Mouse (Mus musculus) left cerebral cortex, postnatal 14 days (tissue): Measurements from ENCODE around the gene Ddx4. TPM values are rescaled to one million over a fixed set of nuclear protein-coding genes. Genes with fewer than 3 reads are reported as not detected.

Experiments used
- DNase-seq, 2 experiments: peaks; one replicate each; pipeline ENCODE4 v3.0.0; 2021 to 2022; ENCODE audit warnings: low spot score in 2 of 2, mixed read lengths in 1 of 2
- intact Hi-C: fragments of 180-260 bp; cut with DNase I; formaldehyde crosslinking; loops from one replicate; pipeline ENCODE4 v1.15.1; 2025
- long read RNA-seq, 2 experiments: library from polyadenylated mRNA; stranded (forward); transcript quantifications; one replicate each; pipeline ENCODE4 v2.0.0; 2021
- total RNA-seq, 2 experiments: library from RNA; stranded (reverse); gene quantifications; 2 replicates each; pipeline ENCODE4 v1.2.3; 2021

Ddx4 gene
- 1 to 10 TPM in 1 of 2 experiments, under 1 TPM in 1; 0.78 to 1.2 TPM for total RNA-seq
- long read RNA-seq, experiment 1, partial matches to known transcripts, result 0 of 1 reads
- long read RNA-seq, experiment 1, other reads (novel, unspliced or antisense), result 1 of 1 reads
- long read RNA-seq, experiment 2, partial matches to known transcripts, result 0 of 1 reads
- long read RNA-seq, experiment 2, other reads (novel, unspliced or antisense), result 0 of 1 reads

DNA sequence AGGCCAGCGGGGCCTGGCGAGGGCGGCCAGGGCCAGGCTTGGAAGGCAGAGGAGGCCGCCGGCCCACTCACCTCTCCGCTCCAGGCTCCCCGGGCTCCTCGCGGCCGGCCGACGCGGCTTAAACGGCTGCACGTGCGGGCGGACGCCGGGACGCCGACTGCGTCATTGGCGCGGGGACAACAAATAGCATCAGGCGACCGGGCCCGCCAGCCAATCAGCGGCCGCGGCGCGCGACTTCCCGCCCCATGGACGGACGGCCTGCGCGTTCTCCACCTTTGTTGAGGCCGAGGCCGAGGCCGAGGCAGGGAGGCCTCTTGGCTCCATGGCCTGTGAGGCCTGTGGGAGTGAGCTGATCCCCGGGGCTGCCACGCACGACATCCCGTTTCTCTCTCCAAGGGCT lies at the start of gene Ddx4:
Gene Ddx4, minus strand, starts transcription at position 271 of the 400 bp plus-strand sequence.
- intact Hi-C loops, result no loop called here

DNA sequence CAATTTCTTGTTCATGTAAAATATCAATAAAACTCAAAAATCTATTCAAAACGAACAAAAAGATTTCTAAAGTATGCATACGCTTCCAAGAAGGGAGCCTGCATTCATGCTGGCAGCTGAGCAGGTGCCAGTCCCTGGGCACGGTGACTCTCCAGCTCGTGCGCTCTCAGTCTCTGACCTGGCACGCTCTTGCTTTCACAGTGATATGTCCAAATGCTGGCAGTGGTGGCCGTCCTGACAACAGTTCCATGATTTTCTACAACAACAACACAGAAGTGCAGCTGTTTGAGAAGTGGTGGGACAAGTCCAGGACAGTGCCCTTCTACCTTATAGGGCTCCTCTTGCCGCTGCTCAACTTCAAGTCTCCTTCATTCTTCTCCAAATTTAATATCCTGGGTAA lies 49.0 kb upstream of the Ddx4 start:
- intact Hi-C loops, result no loop called here

More for the DNA sequence above, at the start of gene Ddx4:
- no peak for DNase-seq

DNA sequence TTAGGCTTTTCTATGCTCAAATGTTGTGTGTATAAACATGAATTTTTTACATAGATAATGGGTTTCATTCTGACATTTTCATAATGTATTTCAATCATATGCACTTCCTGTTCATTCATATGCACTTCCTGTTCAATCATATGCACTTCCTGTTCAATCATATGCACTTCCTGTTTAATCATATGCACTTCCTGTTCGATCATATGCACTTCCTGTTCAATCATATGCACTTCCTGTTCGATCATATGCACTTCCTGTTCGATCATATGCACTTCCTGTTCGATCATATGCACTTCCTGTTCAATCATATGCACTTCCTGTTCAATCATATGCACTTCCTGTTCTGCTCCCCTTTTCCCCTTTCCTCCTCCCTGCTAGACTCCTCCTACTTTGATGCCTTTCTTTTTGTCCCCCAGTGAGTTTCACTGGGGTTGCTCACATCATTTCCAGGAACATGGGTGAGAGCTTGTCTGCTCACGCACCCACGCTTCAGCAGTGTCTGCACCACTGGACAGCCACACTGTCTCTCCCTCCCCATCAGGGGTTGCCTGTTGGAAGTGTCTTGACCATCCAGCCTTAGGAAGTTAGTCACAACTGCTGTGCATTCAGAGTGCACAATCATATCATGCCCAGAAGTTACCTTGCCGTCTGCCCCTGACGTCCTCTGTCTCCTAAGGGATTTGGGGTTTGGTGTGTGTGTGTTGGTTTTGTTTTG lies 43.4 kb upstream of the Ddx4 start:
- intact Hi-C loops, result no loop called here
- no peak for DNase-seq

More for the DNA sequence above, 49.0 kb upstream of the Ddx4 start:
- no peak for DNase-seq

DNA sequence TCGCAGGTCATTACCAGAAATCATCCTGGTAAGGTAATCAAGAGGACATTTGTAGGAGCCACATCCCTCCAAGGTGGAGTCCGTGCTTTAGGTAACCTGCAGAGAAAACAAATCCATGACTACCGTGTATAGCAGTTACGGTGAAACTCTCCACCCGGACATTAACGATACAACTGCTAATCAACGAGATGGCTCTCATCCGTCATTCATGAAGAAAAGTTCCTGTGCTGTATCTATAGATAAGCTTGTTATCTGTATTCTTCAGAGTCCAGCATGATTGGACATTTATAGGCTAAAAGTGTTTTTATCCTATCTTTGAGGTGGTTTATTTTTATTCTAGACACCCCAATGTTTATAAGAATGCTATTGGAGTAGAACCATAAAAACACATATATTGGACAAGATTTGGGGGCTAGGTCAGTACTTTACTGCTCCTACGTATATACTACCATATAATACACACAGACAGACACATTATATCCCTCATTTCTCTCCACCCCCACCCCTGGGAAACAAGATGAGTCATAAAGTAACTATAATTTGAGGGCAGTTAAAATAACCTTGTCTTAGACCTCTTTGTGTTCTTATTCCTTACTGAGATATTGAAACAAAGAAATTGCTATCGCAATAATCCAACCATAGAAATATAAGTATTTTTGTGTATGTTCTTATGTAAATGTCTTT lies 40.7 kb upstream of the Ddx4 start:
- intact Hi-C loops, result no loop called here
- no peak for DNase-seq

DNA sequence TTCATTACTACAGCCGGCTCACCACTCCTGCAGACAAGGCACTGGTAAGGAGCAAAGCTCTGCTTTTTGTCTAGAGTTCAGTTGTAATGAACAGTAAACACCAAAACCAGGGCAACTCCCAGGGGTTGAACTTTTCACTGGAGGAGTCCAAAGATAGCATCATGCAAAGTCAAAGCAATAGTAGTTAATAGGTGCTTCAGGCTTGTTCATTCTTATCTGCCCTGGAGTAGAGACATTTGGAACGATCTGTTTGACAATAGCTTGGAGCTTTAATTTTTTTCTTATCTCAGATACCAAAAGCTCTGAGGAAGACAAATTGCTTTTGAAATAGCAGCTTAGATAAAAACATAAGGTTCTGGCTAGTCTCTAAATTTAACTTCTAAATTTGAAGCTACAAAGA lies 33.9 kb upstream of the Ddx4 start:
- intact Hi-C loops, result loop anchor here (5.0 kb wide), 1 partner anchor 351 kb away; the partner anchor contains the start of gene Cdc20b
- DNase-seq, result no peak

DNA sequence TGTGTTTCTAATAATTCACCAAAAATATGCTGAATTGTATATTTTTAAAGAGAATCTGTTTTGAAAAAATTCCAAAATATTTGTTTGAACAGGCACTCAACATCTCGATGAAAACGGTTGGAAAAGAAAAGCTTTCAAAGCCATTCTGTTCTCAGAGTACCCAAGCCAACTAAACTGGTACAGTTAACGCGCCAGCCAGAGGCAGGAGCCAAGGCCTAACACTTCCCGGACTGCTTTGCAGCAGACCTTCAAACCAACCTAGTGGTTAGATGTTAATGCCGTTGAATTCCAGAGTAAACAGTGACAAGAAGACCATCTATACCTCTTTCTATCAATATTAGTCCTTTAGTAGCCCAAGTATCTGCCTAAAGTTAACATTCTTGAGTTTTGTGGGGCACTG lies 31.7 kb upstream of the Ddx4 start:
- intact Hi-C loops, result no loop called here
- DNase-seq, result no peak

DNA sequence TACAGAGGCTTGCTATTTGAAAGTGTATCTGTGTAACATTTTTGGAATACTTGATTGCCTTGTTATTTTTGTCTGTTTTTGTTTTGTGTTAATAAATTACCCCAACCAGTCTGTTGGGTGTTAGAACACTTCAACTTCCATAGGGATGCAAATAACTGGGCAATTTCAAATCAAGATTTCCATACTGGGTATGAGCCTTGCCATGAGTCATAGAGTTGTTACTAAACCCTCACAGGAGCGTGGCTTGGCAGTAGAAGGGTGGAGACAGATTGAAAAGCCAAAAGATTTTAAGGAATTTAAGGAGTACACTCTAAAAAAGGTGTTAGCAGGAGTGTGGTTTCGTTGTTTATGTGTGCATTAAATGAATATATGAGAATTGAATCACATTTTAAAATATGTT lies 31.0 kb upstream of the Ddx4 start:
- no peak for DNase-seq
- intact Hi-C loops, result no loop called here

DNA sequence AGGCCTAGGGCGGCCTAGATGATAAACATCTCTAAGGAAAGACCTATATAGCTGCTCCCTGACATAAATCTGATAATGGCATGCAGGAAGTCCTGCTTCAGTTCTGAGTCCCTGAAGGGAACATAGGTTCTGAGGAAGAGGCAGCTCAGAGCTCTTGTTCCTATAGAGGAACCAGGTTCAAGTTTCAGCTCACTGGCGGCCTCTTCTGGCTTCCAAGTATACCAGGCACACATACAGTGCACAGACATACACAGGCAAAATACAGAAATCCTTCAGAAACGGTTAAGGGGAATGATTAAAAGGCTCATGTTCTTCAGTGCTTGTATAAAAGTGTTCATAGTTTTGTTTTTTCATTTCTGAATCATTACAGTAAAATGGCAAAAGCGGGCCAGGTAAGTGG lies 25.9 kb upstream of the Ddx4 start:
- no peak for DNase-seq
- intact Hi-C loops, result loop anchor here (5.0 to 10.0 kb wide), 2 partner anchors 124 to 197 kb away; partner anchors contain the start of gene Plpp1

DNA sequence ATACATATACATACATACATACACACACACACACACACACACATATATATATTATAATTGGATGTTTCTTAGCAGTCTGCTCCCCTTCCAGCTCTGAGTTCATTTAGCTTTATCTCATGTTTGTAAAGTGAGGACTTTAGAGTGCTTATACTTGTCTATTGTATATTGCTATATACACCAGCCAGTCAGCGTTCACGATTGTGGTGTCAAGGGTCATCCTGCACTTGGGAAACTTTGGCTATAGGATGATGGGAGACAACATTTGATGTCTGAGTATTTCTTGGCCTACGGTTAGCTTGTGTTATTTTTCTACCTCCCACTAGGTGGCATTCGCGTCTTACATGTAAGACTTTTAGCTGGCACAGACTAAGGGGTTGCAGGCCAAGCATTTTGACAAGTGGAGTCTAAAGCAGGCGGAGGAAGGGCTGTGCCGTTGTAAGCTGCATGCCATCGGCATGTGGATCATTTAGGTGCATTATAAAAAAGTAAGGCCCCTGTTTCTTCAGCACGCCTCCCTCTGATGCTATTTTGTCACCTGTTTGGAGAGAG lies 21.7 kb upstream of the Ddx4 start:
- intact Hi-C loops, result loop anchor here (5.0 to 10.0 kb wide), 2 partner anchors 201 to 233 kb away; no protein-coding TSS in a partner anchor
- DNase-seq, result peak; percentile 63 to 70

DNA sequence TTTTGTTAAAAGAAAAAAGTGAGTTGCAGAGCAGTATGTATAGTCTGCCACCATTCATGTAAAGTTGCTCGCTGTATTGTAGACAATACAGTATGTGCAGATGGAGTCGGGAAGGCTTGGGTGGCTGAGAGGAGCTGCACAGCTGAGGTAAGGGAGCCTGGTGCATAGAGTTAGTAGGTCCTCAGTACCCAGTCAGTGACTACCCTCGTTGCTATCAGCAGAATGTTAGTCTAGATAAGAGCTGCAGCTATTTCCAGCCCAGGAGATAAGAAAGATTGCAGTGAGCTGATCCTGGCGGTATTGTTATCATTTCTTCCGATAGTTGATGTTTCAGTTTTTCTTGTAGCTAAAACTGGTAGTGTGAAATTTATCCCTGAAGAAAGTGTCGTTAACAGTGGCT lies 20.5 kb upstream of the Ddx4 start:
- intact Hi-C loops, result loop anchor here (5.0 to 10.0 kb wide), 2 partner anchors 202 to 235 kb away; no protein-coding TSS in a partner anchor
- no peak for DNase-seq

DNA sequence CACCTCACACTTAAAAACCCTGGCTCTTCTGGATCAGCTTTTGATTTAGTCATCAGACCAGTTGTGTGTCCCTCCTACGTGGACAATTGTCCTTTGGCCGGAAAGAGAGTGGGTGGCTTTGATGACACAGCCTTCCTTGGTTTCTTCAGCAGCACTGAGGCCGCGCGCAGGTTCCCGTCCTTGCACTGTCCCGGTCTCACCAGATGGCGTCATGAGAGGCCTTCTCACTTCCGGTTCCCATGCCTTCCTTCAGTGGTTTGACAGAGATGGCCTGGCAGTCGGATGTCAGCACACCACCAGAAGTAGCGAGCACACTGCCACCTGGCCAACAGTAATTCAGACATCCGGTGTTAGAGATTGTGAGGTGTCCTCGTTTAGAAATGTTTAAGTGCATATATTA lies 19.4 kb upstream of the Ddx4 start:
- DNase-seq, result no peak
- intact Hi-C loops, result loop anchor here (5.0 to 10.0 kb wide), 2 partner anchors 203 to 236 kb away; no protein-coding TSS in a partner anchor

DNA sequence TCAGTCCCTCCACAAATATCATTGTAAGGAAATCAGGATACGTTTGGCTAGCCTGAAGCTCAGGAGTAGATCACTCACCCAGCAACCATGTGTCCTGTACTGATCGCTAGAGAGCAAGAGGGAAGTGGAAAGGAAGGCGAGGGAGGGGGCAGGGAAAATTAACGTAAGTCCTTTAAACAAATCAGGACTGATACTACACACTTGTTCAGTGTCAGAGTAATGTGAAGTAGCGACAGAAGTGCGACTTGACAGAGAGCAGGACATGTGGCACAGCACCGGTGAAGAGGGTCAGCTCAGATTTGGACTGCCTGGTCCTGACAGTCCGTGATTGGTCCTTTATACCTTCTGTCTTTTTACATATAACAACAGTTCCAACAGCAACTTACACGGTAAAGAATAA lies 14.9 kb upstream of the Ddx4 start:
- no peak for DNase-seq
- intact Hi-C loops, result no loop called here

DNA sequence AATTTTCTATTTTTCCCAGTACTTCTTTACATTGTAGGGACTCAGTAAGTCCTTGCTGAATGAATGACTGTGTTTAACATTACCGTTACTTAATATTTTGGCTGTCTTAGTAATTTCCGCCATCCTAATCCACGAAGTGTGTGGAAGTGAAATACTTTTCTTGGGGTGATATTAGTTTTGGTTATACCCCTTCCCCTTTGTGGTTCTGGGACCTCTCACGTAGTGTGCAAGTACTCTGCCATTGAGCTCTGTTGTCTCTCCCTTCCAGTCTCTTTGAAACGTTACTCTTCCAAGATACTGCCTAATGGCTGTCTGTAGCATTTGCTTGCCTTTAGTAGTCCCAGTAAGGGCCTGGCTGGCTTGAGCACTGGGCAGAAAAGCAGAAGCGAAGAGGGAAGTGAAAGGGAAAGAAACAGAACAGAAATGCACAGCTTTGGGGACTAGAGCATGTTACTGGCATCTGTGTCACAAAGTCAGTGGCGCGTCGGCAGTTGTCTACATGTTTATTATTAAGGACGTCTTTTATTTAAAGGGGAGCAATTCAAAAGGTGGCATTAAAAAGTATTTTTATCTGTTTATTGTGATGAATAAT lies 14.3 kb upstream of the Ddx4 start:
- no peak for DNase-seq
- intact Hi-C loops, result no loop called here

DNA sequence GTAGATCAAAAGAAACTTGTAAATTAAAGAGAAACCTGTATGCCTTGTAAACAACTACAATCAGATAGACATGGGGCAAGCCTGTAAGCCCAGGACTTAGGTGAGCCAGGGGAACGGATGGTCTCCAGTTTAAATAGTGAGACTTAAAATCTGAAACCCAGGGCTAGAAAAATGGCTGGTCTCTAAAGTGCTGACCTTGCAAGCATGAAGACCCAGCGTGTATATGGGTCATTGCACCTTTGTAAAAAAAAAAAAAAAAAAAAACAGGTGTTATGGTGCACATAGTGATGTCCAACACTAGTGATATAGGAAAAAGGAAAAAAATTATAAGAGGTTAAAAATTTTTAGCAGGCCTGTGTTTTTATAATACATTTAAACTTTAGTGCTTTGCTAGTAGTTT lies 9.4 kb upstream of the Ddx4 start:
- intact Hi-C loops, result no loop called here
- DNase-seq, result no peak

DNA sequence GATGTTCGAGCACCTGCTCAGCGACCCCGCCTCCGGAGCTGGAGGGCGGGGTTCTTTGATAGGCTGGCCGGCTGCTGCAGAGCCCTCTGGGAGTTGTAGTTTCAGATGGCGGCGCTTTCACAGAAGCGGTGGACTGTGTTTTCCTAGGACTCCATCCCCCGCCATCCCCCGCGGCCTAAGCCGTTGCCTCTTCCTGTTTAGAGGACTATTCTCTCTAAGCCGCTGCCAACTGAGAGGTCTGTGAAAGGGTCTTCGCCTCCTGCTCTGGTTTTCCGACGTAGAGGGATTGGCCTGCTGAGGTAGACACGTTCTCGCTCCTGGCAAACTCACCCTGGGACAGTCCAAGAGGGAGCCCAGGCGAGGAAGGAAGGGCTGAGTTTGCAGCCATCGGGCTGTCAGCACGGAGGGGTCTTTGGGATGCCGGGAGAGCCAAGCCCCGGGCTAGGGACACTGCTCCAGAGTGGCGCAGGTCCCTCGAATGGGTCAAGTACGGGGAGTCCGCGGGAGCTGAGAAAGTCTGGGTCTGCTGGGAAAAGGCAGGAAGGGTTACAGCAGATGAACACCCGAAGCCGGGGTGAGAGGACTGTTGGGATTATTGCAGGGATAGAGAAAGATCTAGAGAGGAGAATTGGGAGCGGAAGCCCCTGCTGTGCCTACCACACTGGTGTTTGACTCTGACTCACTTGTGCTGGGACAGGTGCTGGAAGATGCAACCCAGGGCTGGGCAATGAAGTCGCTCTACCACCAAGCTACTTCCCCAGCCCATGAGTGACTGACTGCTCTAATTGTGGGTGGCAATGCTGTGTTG lies 8.5 kb upstream of the Ddx4 start, which contains the start of gene Slc38a9:
Gene Slc38a9, plus strand, starts transcription at position 178 of the 808 bp plus-strand sequence.
- intact Hi-C loops, result no loop called here

DNA sequence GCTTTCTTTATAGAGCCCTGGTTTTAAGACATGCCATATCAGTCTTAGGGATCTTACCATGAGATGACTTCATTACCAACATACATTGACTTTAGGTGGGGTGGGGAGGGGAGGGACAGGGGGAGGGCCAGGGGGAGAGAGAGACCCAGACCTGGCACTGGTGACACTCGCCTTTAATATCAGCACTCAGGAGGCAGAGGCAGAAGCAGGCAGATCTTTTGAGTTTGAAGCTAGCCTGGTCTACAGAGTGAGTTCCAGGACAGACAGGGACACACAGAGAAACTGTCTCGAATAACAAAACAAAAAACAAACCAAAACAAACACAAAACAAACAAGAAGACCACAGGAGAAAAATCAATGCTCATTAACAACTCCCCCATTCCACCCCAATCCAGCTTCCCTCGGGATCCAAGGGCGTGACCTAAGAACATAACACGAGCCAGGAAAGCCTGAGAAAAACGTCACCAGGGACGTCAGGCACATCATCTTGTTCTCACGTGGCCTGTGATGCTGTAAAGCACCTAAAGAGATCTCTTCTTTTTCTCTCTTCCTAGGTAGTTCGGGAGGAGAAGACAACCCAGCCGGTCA lies 7.8 kb upstream of the Ddx4 start:
- DNase-seq, result no peak
- intact Hi-C loops, result no loop called here

More for the DNA sequence above, 8.5 kb upstream of the Ddx4 start, which contains the start of gene Slc38a9:
- peak; percentile 94 to 96 for DNase-seq

DNA sequence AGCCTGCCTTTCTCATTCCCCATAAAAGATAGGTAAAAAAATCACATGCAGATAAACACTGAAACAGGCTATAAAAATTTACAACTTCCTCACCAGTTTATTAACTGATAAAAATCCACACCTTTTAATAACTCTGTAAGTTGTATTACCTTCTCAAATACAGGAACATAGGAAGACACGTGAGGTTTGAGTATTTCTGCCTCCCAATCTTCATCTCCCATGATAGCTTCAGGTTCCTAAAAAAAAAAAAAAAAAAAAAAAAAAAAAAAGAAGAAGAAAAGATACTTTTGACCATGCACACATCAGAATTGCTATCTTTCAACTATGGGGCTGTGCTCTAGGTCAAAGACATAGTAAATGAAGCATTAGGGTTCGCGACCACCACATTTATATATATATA lies 1.1 kb downstream of the Ddx4 start:
- DNase-seq, result no peak
- intact Hi-C loops, result no loop called here

DNA sequence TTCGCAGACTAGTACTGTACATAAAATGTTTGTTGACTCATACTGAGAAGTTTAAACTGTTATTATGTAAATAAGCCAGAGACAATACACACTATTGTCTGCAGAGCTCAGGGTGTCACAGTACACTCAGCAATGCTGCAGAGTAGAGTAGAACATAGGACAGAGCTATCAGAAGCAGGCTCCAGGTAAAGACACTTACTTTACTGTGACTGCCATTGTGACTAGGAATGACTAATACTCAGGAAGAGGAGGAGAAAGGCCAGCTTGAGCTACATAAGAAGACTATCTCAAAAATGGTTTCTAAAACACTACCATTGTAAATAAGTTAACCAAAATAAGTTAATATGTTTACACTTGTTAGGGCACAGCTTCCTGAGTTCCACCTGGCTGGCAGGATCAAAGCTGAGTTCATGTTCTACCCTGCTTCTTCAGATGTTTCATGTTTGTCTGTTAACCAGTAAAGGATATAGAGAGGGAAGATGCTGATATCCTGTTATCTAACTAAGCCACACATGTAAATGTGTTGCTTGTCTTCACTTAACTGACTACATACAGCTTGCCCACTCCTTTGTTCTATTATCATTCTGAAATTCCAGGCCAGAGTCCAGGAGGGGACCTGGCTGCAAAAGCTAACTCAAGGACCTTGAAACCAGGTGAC lies 6.6 kb downstream of the Ddx4 start:
- intact Hi-C loops, result no loop called here

More for the DNA sequence above, 6.6 kb downstream of the Ddx4 start:
- DNase-seq, result no peak
